8 mouse cellular contexts compared by ENCODE assay signal in the genomic region with DNA sequence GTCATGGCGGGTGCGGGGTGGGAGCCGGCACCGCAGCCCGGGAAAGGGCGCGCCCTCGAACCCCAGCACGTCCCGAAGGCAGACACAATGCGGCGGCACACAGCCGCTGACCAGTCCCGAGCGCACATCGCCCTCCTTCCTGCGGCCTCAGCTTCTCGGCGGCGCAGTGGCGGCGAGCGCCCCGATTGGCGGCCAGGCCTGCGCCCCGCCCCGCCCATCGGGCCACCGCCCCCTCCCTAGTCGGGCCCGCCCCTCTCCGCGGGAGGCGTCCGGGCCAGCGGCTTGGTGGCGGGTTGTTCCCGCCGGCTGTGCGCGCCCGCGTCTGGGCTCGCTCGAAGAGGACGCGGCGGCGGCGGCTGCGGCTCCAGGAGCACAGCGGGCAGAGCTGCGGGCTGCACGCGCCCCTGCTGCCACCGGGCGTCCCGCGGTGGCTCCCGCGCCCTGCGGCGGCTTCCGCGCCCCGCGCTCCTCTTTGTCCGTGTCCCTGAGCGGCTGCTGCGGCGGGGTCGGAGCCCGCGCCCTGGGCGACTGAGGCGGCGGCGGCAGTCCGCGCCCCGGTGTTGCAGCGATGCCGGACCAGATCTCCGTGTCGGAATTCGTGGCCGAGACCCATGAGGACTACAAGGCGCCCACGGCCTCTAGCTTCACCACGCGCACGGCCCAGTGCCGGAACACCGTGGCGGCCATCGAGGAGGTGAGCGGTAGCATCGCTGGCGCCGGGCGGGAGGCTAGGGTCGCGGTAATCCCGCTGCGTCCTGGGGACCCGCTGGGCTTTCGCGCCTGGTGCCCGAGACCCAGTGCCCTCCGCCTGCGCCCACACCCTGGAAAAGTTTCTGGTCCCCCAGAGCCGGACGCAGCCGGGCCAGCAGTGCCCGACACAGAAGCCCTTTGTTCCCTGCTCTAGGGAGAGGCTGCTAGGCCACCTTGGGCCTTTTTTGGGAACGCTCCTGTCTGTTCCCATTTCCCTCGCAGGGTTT.
DNase-seq lines count a peak whose midpoint lies in the region; ATAC-seq and TF ChIP-seq lines count a peak whose summit lies in the region.

No protein-coding gene starts in this region.

- peak overlapping the region; percentile 77 for H3K4me2 ChIP-seq in hindbrain, embryonic 15.5 days

- no peaks in the 10 kb centered on the region for H3K36me3 ChIP-seq in hindbrain, embryonic 15.5 days
- H3K36me3 ChIP-seq in macrophage (ENCODE audit: inconsistent target): no peaks in the 10 kb centered on the region

- H3K4me3 ChIP-seq in hindbrain, embryonic 15.5 days: peak overlapping the region; percentile 63
- H3K4me3 ChIP-seq in left cerebral cortex, adult 2 months: peak overlapping the region; percentile 66
- peak overlapping the region; percentile 14; the same call in 1 of the 2 replicates for H3K4me3 ChIP-seq in macrophage (ENCODE audit: inconsistent target)

- no peaks in the 10 kb centered on the region for H3K27me3 ChIP-seq in hindbrain, embryonic 15.5 days

- intact Hi-C loops in left cerebral cortex, adult 2 months (cut with DNase I): loop anchor here (1.0 to 5.0 kb wide), 5 partner anchors 27 to 151 kb away; no protein-coding TSS in a partner anchor

- peaks cover 8% of the 10 kb centered on the region for H3K4me1 ChIP-seq in hindbrain, embryonic 15.5 days (replicated peaks)

- peak overlapping the region; percentile 85 for H3K27ac ChIP-seq in hindbrain, embryonic 15.5 days (replicated peaks)
- peak overlapping the region; percentile 79 for H3K27ac ChIP-seq in left cerebral cortex, adult 2 months
- no peak overlapping the region for H3K27ac ChIP-seq in macrophage

- peak; percentile 92 for ATAC-seq in activated CD4-positive, CD25-positive, alpha-beta regulatory T cell, adult 4 months
- peak; percentile 99 for ATAC-seq in hindbrain, embryonic 15.5 days (ENCODE audit: low FRiP score, low read depth)

- WGBS in hindbrain, embryonic 15.5 days: 0% methylated on average over 89 of the region's 118 CpGs
- WGBS in macrophage (ENCODE audit: missing documents): under 1% methylated on average over 98 of the region's 118 CpGs

- TF ChIP-seq CTCF in left cerebral cortex, adult 2 months (IDR thresholded peaks at IDR 0.05): no peak; the same call in 1 of the 2 replicates

- no peaks in the 10 kb centered on the region for H3K9me3 ChIP-seq in hindbrain, embryonic 15.5 days

- peak overlapping the region; percentile 79 for H3K9ac ChIP-seq in hindbrain, embryonic 15.5 days

- no peaks in the 10 kb centered on the region for H3K79me2 ChIP-seq in macrophage (ENCODE audit: inconsistent target)

- DNase-seq in cerebellum, postnatal 4 days (ENCODE audit: low spot score in 2 of 2): peak; percentile 63 to 83
- peak; percentile 71 for DNase-seq in gastrocnemius, adult 18-20 months (ENCODE audit: low spot score)
- peak; percentile 83 to 84 for DNase-seq in left cerebral cortex, adult 2 months (ENCODE audit: extremely low spot score in 1 of 2, low spot score in 2 of 2)
- peak; percentile 86 for DNase-seq in right cerebral cortex, adult 18-20 months
- peak; percentile 83 for DNase-seq in urinary bladder, adult 2 months (ENCODE audit: low spot score)

Comparison
In these comparisons a context has a peak if more than half of its experiments do, and no peak if none do; other contexts are left out.
1. H3K4me3 ChIP-seq: peak in every context shown above with its lines; median percentile 66 in left cerebral cortex, adult 2 months; 63 in hindbrain, embryonic 15.5 days; 14 in macrophage.